Mouse (Mus musculus) intestine, embryonic 15.5 days (tissue): ENCODE data around the gene Cep83. TPM values are rescaled to one million over a fixed set of nuclear protein-coding genes. Genes with fewer than 3 reads are reported as not detected.
"Not testable (repeated sequence)": the region's sequence is repeated elsewhere in the genome, so short reads cannot be mapped to it uniquely, and the experiment has no call there.

Source experiments
- ATAC-seq: fragments of 200-750 bp; cut with Nextera tagmentation; 2 replicates; pipeline ENCODE4 v1.8.0; 2017; ENCODE audit warnings: moderate TSS enrichment, moderate library complexity
- H3K27ac ChIP-seq: fragments of 300-500 bp; sonication (generic); 2 replicates; pipeline ENCODE4 v1.5.1; 2015; ENCODE audit warnings: mild to moderate bottlenecking, inconsistent platforms
- H3K27me3 ChIP-seq: fragments of 300-500 bp; sonication (generic); replicated peaks from 2 replicates; pipeline ENCODE4 v1.6.1; 2015; ENCODE audit warnings: inconsistent platforms
- H3K36me3 ChIP-seq: fragments of 300-500 bp; sonication (generic); 2 replicates; pipeline ENCODE4 v1.6.1; 2015; ENCODE audit warnings: inconsistent platforms
- H3K4me1 ChIP-seq: fragments of 300-500 bp; sonication (generic); replicated peaks from 2 replicates; pipeline ENCODE4 v1.6.1; 2015; ENCODE audit warnings: inconsistent platforms
- H3K4me2 ChIP-seq: fragments of 300-500 bp; sonication (generic); replicated peaks from 2 replicates; pipeline ENCODE4 v1.6.1; 2015; ENCODE audit warnings: mild to moderate bottlenecking, inconsistent platforms
- H3K4me3 ChIP-seq: fragments of 300-500 bp; sonication (generic); replicated peaks from 2 replicates; pipeline ENCODE4 v1.5.1; 2015; ENCODE audit warnings: inconsistent platforms
- H3K9ac ChIP-seq: fragments of 300-500 bp; sonication (generic); 2 replicates; pipeline ENCODE4 v1.6.1; 2015; ENCODE audit warnings: inconsistent platforms
- H3K9me3 ChIP-seq: fragments of 300-500 bp; sonication (generic); 2 replicates; pipeline ENCODE4 v1.6.1; 2016; ENCODE audit warnings: inconsistent platforms
- WGBS: fragments of 180-500 bp; shearing (Covaris S2); methylation state at CpG from one replicate; pipeline ENCODE4 v1.1.7; 2015; 5-methylcytosine and 5-hydroxymethylcytosine counted together
- polyA plus RNA-seq: library from polyadenylated mRNA; unstranded; fragments of >200 nt; fragmentation: Nextera tagmentation; extraction: Ambion mirVana; gene quantifications from 2 replicates; pipeline ENCODE4 v1.2.1, GENCODE M21; 2015

The Cep83 gene
- polyA plus RNA-seq, 1 experiment from 2014 or later: 15.6 TPM

- H3K4me2 ChIP-seq: no peak overlapping the region
- peak; percentile 36; the same call in 1 of the 2 replicates for ATAC-seq
- WGBS: 70% methylated on average over 3 of the region's 3 CpGs
- H3K9me3 ChIP-seq: no peaks in the 10 kb centered on the region
- no peak overlapping the region for H3K4me3 ChIP-seq
- no peaks in the 10 kb centered on the region for H3K4me1 ChIP-seq
- H3K36me3 ChIP-seq: no peaks in the 10 kb centered on the region
- H3K27me3 ChIP-seq: no peaks in the 10 kb centered on the region
- no peak overlapping the region for H3K9ac ChIP-seq
- no peak overlapping the region for H3K27ac ChIP-seq
Measured at GRCm38 (mm10) chr10:94709622-94710319, 21.3 kb downstream of the Cep83 start.

- Histone ChIP-seq H3K9me3 (no peaks in the 10 kb centered on the region), H3K9ac (no peak overlapping the region), H3K4me1 (no peaks in the 10 kb centered on the region), H3K27ac (no peak overlapping the region), H3K4me3 (no peak overlapping the region), H3K4me2 (no peak overlapping the region), H3K27me3 (no peaks in the 10 kb centered on the region), H3K36me3 (no peaks in the 10 kb centered on the region)
- ATAC-seq: no peak
- WGBS: 89% methylated on average over 2 of the region's 2 CpGs
Measured at GRCm38 (mm10) chr10:94710320-94710695, 21.9 kb downstream of the Cep83 start.

- Histone ChIP-seq H3K4me1 (no peaks in the 10 kb centered on the region), H3K27ac (no peak overlapping the region), H3K4me2 (no peak overlapping the region), H3K36me3 (no peaks in the 10 kb centered on the region), H3K9me3 (no peaks in the 10 kb centered on the region), H3K9ac (no peak overlapping the region), H3K27me3 (no peaks in the 10 kb centered on the region), H3K4me3 (no peak overlapping the region)
- no peak for ATAC-seq
- 91% methylated on average over 6 of the region's 6 CpGs for WGBS
Measured at GRCm38 (mm10) chr10:94720300-94720699, 31.8 kb downstream of the Cep83 start.

- ATAC-seq, H3K9me3 ChIP-seq, H3K9ac ChIP-seq, H3K4me3 ChIP-seq, H3K27me3 ChIP-seq, H3K4me2 ChIP-seq, H3K27ac ChIP-seq, H3K4me1 ChIP-seq, H3K36me3 ChIP-seq: not testable (repeated sequence)
- WGBS: 91% methylated on average over 2 of the region's 2 CpGs
Measured at GRCm38 (mm10) chr10:94728053-94728452, 39.6 kb downstream of the Cep83 start.

GRCm38 (mm10) chr10:94730445-94730844 is 42.0 kb downstream of the Cep83 start:
- Histone ChIP-seq H3K4me1 (no peaks in the 10 kb centered on the region), H3K4me3 (no peak overlapping the region), H3K27ac (no peak overlapping the region), H3K9me3 (no peaks in the 10 kb centered on the region), H3K4me2 (no peak overlapping the region), H3K27me3 (no peaks in the 10 kb centered on the region), H3K36me3 (no peaks in the 10 kb centered on the region), H3K9ac (no peak overlapping the region)
- no peak for ATAC-seq
- 94% methylated on average over 3 of the region's 3 CpGs for WGBS

GRCm38 (mm10) chr10:94734829-94735228 is 46.4 kb downstream of the Cep83 start:
- Histone ChIP-seq H3K4me3 (no peak overlapping the region), H3K27ac (no peak overlapping the region), H3K36me3 (no peaks in the 10 kb centered on the region), H3K9me3 (no peaks in the 10 kb centered on the region), H3K27me3 (no peaks in the 10 kb centered on the region), H3K9ac (no peak overlapping the region), H3K4me2 (no peak overlapping the region), H3K4me1 (no peaks in the 10 kb centered on the region)
- no peak for ATAC-seq
- 93% methylated on average over 3 of the region's 3 CpGs for WGBS

GRCm38 (mm10) chr10:94740221-94740620 is 51.8 kb downstream of the Cep83 start:
- ATAC-seq: no peak
- Histone ChIP-seq H3K27ac (no peak overlapping the region), H3K9me3 (no peaks in the 10 kb centered on the region), H3K4me3 (no peak overlapping the region), H3K36me3 (no peaks in the 10 kb centered on the region), H3K4me1 (no peaks in the 10 kb centered on the region), H3K4me2 (no peak overlapping the region), H3K9ac (no peak overlapping the region), H3K27me3 (no peaks in the 10 kb centered on the region)
- 77% methylated on average over 2 of the region's 2 CpGs for WGBS

- Histone ChIP-seq H3K4me1 (no peaks in the 10 kb centered on the region), H3K36me3 (no peaks in the 10 kb centered on the region), H3K4me3 (no peak overlapping the region), H3K9ac (no peak overlapping the region), H3K4me2 (no peak overlapping the region), H3K9me3 (no peaks in the 10 kb centered on the region), H3K27ac (no peak overlapping the region), H3K27me3 (no peaks in the 10 kb centered on the region)
- ATAC-seq: no peak
- WGBS: 94% methylated on average over 3 of the region's 3 CpGs
Measured at GRCm38 (mm10) chr10:94741459-94741858, 53.0 kb downstream of the Cep83 start.

GRCm38 (mm10) chr10:94747011-94747410 is 58.6 kb downstream of the Cep83 start:
- Histone ChIP-seq H3K27ac (no peak overlapping the region), H3K4me3 (no peak overlapping the region), H3K36me3 (no peaks in the 10 kb centered on the region), H3K9me3 (no peaks in the 10 kb centered on the region), H3K4me2 (no peak overlapping the region), H3K9ac (no peak overlapping the region), H3K27me3 (no peaks in the 10 kb centered on the region), H3K4me1 (no peaks in the 10 kb centered on the region)
- ATAC-seq: no peak
- WGBS: 86% methylated on average over 2 of the region's 2 CpGs

GRCm38 (mm10) chr10:94771496-94771895 is 83.0 kb downstream of the Cep83 start:
- H3K36me3 ChIP-seq: no peaks in the 10 kb centered on the region
- no peak for ATAC-seq
- no peak overlapping the region for H3K27ac ChIP-seq
- no peak overlapping the region for H3K4me3 ChIP-seq
- H3K27me3 ChIP-seq: no peaks in the 10 kb centered on the region
- H3K9ac ChIP-seq: no peak overlapping the region
- no peaks in the 10 kb centered on the region for H3K4me1 ChIP-seq
- 33% methylated on average over 3 of the region's 3 CpGs for WGBS
- no peaks in the 10 kb centered on the region for H3K9me3 ChIP-seq
- H3K4me2 ChIP-seq: no peak overlapping the region

- Histone ChIP-seq H3K4me1 (no peaks in the 10 kb centered on the region), H3K4me2 (no peak overlapping the region), H3K4me3 (no peak overlapping the region), H3K9me3 (no peaks in the 10 kb centered on the region), H3K27me3 (no peaks in the 10 kb centered on the region), H3K27ac (no peak overlapping the region), H3K36me3 (no peaks in the 10 kb centered on the region), H3K9ac (no peak overlapping the region)
- WGBS: 93% methylated on average over 3 of the region's 3 CpGs
- ATAC-seq: no peak
Measured at GRCm38 (mm10) chr10:94777576-94777975, 89.1 kb downstream of the Cep83 start.

- no peak overlapping the region for H3K4me2 ChIP-seq
- H3K4me3 ChIP-seq: no peak overlapping the region
- H3K9me3 ChIP-seq: no peaks in the 10 kb centered on the region
- 93% methylated on average over 4 of the region's 4 CpGs for WGBS
- H3K4me1 ChIP-seq: no peaks in the 10 kb centered on the region
- no peak for ATAC-seq
- H3K9ac ChIP-seq: no peak overlapping the region
- no peaks in the 10 kb centered on the region for H3K36me3 ChIP-seq
- H3K27me3 ChIP-seq: no peaks in the 10 kb centered on the region
- H3K27ac ChIP-seq: no peak overlapping the region
Measured at GRCm38 (mm10) chr10:94779319-94779718, 90.9 kb downstream of the Cep83 start.

GRCm38 (mm10) chr10:94780618-94781262 is 92.3 kb downstream of the Cep83 start:
- Histone ChIP-seq H3K9me3 (no peaks in the 10 kb centered on the region), H3K27ac (no peak overlapping the region), H3K9ac (no peak overlapping the region), H3K36me3 (no peaks in the 10 kb centered on the region), H3K27me3 (no peaks in the 10 kb centered on the region), H3K4me3 (no peak overlapping the region), H3K4me1 (no peaks in the 10 kb centered on the region), H3K4me2 (no peak overlapping the region)
- no peak for ATAC-seq
- WGBS: 89% methylated on average over 3 of the region's 3 CpGs
